Mouse (Mus musculus) CH12.LX (cell line): ENCODE data around the gene Cdk5. TPM values are rescaled to one million over a fixed set of nuclear protein-coding genes. Genes with fewer than 3 reads are reported as not detected.

ENCODE experiments used
- DNase-seq: peaks from one replicate; pipeline ENCODE4 v3.0.0-alpha.2; 2013; ENCODE audit errors: extremely low read depth
- H3K27ac ChIP-seq: 2 replicates; pipeline ENCODE4 v1.5.1; 2012; ENCODE audit warnings: low read depth, mild to moderate bottlenecking, control low read depth, moderate library complexity; ENCODE audit not compliant: insufficient read depth
- H3K27me3 ChIP-seq: replicated peaks from 2 replicates; pipeline ENCODE3; 2012; ENCODE audit warnings: inconsistent platforms
- H3K36me3 ChIP-seq, 2 experiments: replicated peaks in 1 of 2; 2 replicates each; pipeline versions ENCODE3 to v1.6.1; 2012; ENCODE audit warnings: inconsistent platforms in 1 of 2, low read length in 1 of 2, mild to moderate bottlenecking in 1 of 2, mixed read lengths in 1 of 2, moderate library complexity in 1 of 2; ENCODE audit not compliant: control insufficient read depth in 1 of 2, insufficient read depth in 1 of 2
- H3K4me1 ChIP-seq, 2 experiments: 2 replicates each; pipeline ENCODE4 v1.6.1; 2012; ENCODE audit warnings: inconsistent platforms in 1 of 2, moderate library complexity in 1 of 2; ENCODE audit not compliant: insufficient read depth in 2 of 2, control insufficient read depth in 1 of 2
- H3K4me2 ChIP-seq: 2 replicates; pipeline ENCODE4 v1.6.1; 2012; ENCODE audit warnings: low read depth, mild to moderate bottlenecking, control low read depth; ENCODE audit not compliant: poor library complexity, insufficient read depth, severe bottlenecking
- H3K4me3 ChIP-seq, 3 experiments: fragments of 150-350 bp in 1 of 3; sonication (generic) in 1 of 3; replicated peaks in 1 of 3; 2 replicates each; pipeline versions ENCODE3 to v1.5.1; 2011 to 2012; ENCODE audit warnings: low read depth in 2 of 3, low read length in 2 of 3, mild to moderate bottlenecking in 2 of 3, moderate library complexity in 2 of 3, control low read depth in 1 of 3, improper control_type of control experiment in 1 of 3, inconsistent platforms in 1 of 3, mixed read lengths in 1 of 3; ENCODE audit not compliant: poor library complexity in 1 of 3
- H3K79me2 ChIP-seq: replicated peaks from 2 replicates; pipeline ENCODE4 v1.6.1; 2012; ENCODE audit warnings: mild to moderate bottlenecking, moderate library complexity; ENCODE audit not compliant: control insufficient read depth, poor library complexity, insufficient read depth, severe bottlenecking; ENCODE audit errors: extremely low read depth
- H3K9ac ChIP-seq: 2 replicates; pipeline ENCODE4 v1.6.1; 2012; ENCODE audit warnings: low read depth, mild to moderate bottlenecking, control low read depth, moderate library complexity; ENCODE audit not compliant: insufficient read depth
- H3K9me3 ChIP-seq: replicated peaks from 2 replicates; pipeline ENCODE3; 2012; ENCODE audit warnings: low read length, inconsistent platforms, mixed read lengths
- CHD1 ChIP-seq: IDR thresholded peaks from 2 replicates; pipeline ENCODE4 v1.6.1; 2012; ENCODE audit warnings: low read depth, low read length, improper control_type of control experiment, inconsistent platforms
- CHD2 ChIP-seq: IDR thresholded peaks from 2 replicates; pipeline ENCODE4 v1.6.1; 2011; ENCODE audit warnings: low read length, improper control_type of control experiment
- CTCF ChIP-seq, 2 experiments: IDR thresholded peaks in 1 of 2; conservative IDR thresholded peaks in 1 of 2; 2 replicates each; pipeline ENCODE4 v1.5.1; 2011 to 2012; ENCODE audit warnings: low read depth in 2 of 2, low read length in 2 of 2, improper control_type of control experiment in 1 of 2, inconsistent platforms in 1 of 2, mild to moderate bottlenecking in 1 of 2, moderate library complexity in 1 of 2
- ELF1 ChIP-seq: IDR thresholded peaks from 2 replicates; pipeline ENCODE4 v1.6.1; 2014; ENCODE audit warnings: low read depth, mild to moderate bottlenecking, inconsistent platforms, low read length, improper control_type of control experiment
- EP300 ChIP-seq: IDR thresholded peaks from 2 replicates; pipeline ENCODE4 v1.6.1; 2011; ENCODE audit warnings: low read length, improper control_type of control experiment
- GABPA ChIP-seq: IDR thresholded peaks from 2 replicates; pipeline ENCODE4 v1.6.1; 2012; ENCODE audit warnings: low read depth, low read length, improper control_type of control experiment, inconsistent platforms; ENCODE audit not compliant: insufficient replicate concordance
- IRF4 ChIP-seq: IDR thresholded peaks from 2 replicates; pipeline ENCODE4 v1.6.1; 2014; ENCODE audit warnings: low read depth, mild to moderate bottlenecking, inconsistent platforms, low read length, improper control_type of control experiment
- JUND ChIP-seq: conservative IDR thresholded peaks from 2 replicates; pipeline ENCODE4 v1.6.1; 2011; ENCODE audit warnings: low read depth, low read length, improper control_type of control experiment
- KAT2A ChIP-seq: IDR thresholded peaks from 2 replicates; pipeline ENCODE4 v1.6.1; 2012; ENCODE audit warnings: low read length, improper control_type of control experiment, inconsistent platforms; ENCODE audit not compliant: insufficient replicate concordance
- MAFK ChIP-seq: IDR thresholded peaks from 2 replicates; pipeline ENCODE4 v1.6.1; 2011; ENCODE audit warnings: low read length, improper control_type of control experiment; ENCODE audit not compliant: insufficient replicate concordance
- MAZ ChIP-seq: IDR thresholded peaks from 2 replicates; pipeline ENCODE4 v1.6.1; 2012; ENCODE audit warnings: low read depth, mild to moderate bottlenecking, inconsistent platforms, low read length, improper control_type of control experiment, moderate library complexity
- MYC ChIP-seq: IDR thresholded peaks from 2 replicates; pipeline ENCODE4 v1.6.1; 2011; ENCODE audit warnings: low read depth, mild to moderate bottlenecking, improper control_type of control experiment, low read length
- NELFE ChIP-seq: IDR thresholded peaks from 2 replicates; pipeline ENCODE4 v1.6.1; 2011; ENCODE audit warnings: low read depth, low read length, improper control_type of control experiment
- NRF1 ChIP-seq: IDR thresholded peaks from 2 replicates; pipeline ENCODE4 v1.6.1; 2014; ENCODE audit warnings: low read depth, mild to moderate bottlenecking, inconsistent platforms, low read length, improper control_type of control experiment, moderate library complexity
- POLR2AphosphoS2 ChIP-seq: IDR thresholded peaks from 2 replicates; pipeline ENCODE4 v1.6.1; 2011; ENCODE audit warnings: low read depth, low read length, improper control_type of control experiment
- RAD21 ChIP-seq: IDR thresholded peaks from 2 replicates; pipeline ENCODE4 v1.6.1; 2011; ENCODE audit warnings: low read depth, mild to moderate bottlenecking, low read length, improper control_type of control experiment, moderate library complexity
- RCOR1 ChIP-seq: conservative IDR thresholded peaks from 2 replicates; pipeline ENCODE4 v1.6.1; 2012; ENCODE audit warnings: low read depth, mild to moderate bottlenecking, inconsistent platforms, low read length, improper control_type of control experiment
- SIN3A ChIP-seq: IDR thresholded peaks from 2 replicates; pipeline ENCODE4 v1.6.1; 2012; ENCODE audit warnings: low read length, improper control_type of control experiment, inconsistent platforms
- SMC3 ChIP-seq: IDR thresholded peaks from 2 replicates; pipeline ENCODE4 v1.6.1; 2011; ENCODE audit warnings: low read depth, low read length, improper control_type of control experiment
- UBTF ChIP-seq: IDR thresholded peaks from 2 replicates; pipeline ENCODE4 v1.6.1; 2012; ENCODE audit warnings: low read depth, mild to moderate bottlenecking, inconsistent platforms, low read length, improper control_type of control experiment, moderate library complexity
- USF1 ChIP-seq: IDR thresholded peaks from 2 replicates; pipeline ENCODE4 v1.6.1; 2014; ENCODE audit warnings: low read depth, mild to moderate bottlenecking, inconsistent platforms, low read length, improper control_type of control experiment
- USF2 ChIP-seq: conservative IDR thresholded peaks from 2 replicates; pipeline ENCODE4 v1.6.1; 2011; ENCODE audit warnings: low read depth, low read length, improper control_type of control experiment
- ZC3H11A ChIP-seq: IDR thresholded peaks from 2 replicates; pipeline ENCODE4 v1.6.1; 2012; ENCODE audit warnings: low read depth, mild to moderate bottlenecking, inconsistent platforms, low read length, improper control_type of control experiment
- dilution Hi-C: fragments of 300-500 bp; cut with MboI; formaldehyde crosslinking; loops from 2 replicates; pipeline ENCODE4 v1.14.3; 2020; ENCODE audit warnings: low sequenced_read_pairs; ENCODE audit not compliant: extremely low pct_unique_long_range_greater_than_20kb, extremely low pct_ligation_motif_present
- in situ Hi-C: fragments of 300-500 bp; cut with MboI; formaldehyde crosslinking; loops from 3 replicates; pipeline ENCODE4 v1.14.3; 2019; ENCODE audit warnings: low sequenced_read_pairs, low pct_ligation_motif_present, low pct_unique_long_range_greater_than_20kb, mixed read lengths
- polyA plus RNA-seq: library from polyadenylated mRNA; unstranded; fragments of >175 nt; gene quantifications from 2 replicates; pipeline ENCODE4 v1.2.1, GENCODE M21; 2012; ENCODE audit warnings: low read depth; ENCODE audit not compliant: insufficient read length
- total RNA-seq, 2 experiments: library from RNA; depleted of rRNA; stranded (reverse); fragments of 300-350 nt in 1 of 2; fragments of >200 nt in 1 of 2; gene quantifications; 2 replicates each; pipeline ENCODE4 v1.2.3; 2012 to 2014

Cdk5 gene
- total and polyA plus RNA-seq, 3 experiments: 7.4 to 26.6 (median 12.1) TPM

DNA sequence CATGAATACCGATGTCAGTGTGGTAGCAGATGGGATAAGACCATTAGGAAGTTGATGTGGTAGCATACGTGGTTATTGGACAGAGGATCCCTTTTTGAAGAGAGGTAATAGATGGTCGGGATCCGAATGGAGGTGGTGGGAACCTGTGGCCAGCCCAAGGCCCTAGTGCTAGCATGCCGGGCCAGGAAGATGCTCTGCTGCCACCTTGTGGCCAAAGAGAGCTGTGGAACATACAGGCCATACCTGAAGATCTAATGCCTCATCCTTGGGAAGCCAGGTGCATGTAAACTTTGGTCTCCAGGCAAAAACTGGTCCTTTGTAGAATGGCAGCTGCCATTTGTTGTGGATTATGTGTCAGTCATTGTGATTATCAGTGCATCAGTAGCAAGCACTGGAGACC lies 47.3 kb upstream of the Cdk5 start:
- no peaks in the 10 kb centered on the region for H3K9me3 ChIP-seq
- peak; percentile 90 for TF ChIP-seq SMC3
- peak; percentile 29; the same call in 1 of the 2 replicates for TF ChIP-seq NELFE
- no peak for TF ChIP-seq EP300
- TF ChIP-seq CTCF (conservative IDR thresholded peaks at IDR 0.05 in 1 of 2, IDR thresholded peaks at IDR 0.05 in 1 of 2; ENCODE audit: low read depth in 2 of 2, low read length in 2 of 2): peak; percentile 91 to 96
- no peak for TF ChIP-seq POLR2AphosphoS2
- no peak for TF ChIP-seq USF2
- TF ChIP-seq ZC3H11A: peak; percentile 52; the same call in 1 of the 2 replicates
- TF ChIP-seq MAZ: no peak
- peak; percentile 90 for TF ChIP-seq RAD21
- TF ChIP-seq, all 38 proteins: peak for 5
- DNase-seq: peak; percentile 80
- dilution Hi-C loops (no loop called here), in situ Hi-C loops (no loop called here)
- peaks cover 8 to 79% of the 10 kb centered on the region in 2 experiments for H3K36me3 ChIP-seq
- no peak overlapping the region for H3K27ac ChIP-seq
- no peaks in the 10 kb centered on the region; the same call in 1 of the 2 replicates for H3K79me2 ChIP-seq
- no peak overlapping the region for H3K9ac ChIP-seq
- H3K27me3 ChIP-seq: no peaks in the 10 kb centered on the region
- no peaks in the 10 kb centered on the region; a peak in 1 of 4 replicates for H3K4me1 ChIP-seq
- no peak overlapping the region for H3K4me2 ChIP-seq
- no peak overlapping the region for H3K4me3 ChIP-seq

DNA sequence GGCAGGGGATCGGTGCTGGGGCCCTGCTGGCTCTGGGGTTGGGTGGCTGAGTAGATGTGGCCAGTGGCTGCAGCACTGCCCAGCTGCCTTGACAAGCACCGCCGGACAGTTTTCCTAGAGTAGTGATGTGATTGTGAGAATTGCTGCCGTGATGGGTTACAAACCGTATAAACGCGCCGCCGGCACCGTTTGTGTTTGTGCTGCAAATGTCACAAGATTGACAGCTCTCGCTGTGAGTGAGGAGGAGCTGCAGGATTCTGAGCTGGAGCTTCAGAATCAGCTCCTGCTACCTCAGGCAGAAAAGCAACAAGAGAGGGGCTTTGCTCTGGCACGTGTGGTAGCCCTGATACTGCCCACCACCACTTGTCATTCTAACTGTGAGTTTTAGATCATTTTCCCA lies 43.4 kb upstream of the Cdk5 start:
- H3K9me3 ChIP-seq: no peaks in the 10 kb centered on the region
- H3K4me2 ChIP-seq: no peak overlapping the region
- in situ Hi-C loops (no loop called here), dilution Hi-C loops (no loop called here)
- no peaks in the 10 kb centered on the region for H3K27me3 ChIP-seq
- peaks cover 0 to 73% of the 10 kb centered on the region in 2 experiments for H3K36me3 ChIP-seq
- H3K4me3 ChIP-seq: no peak overlapping the region
- H3K79me2 ChIP-seq: peaks cover 3% of the 10 kb centered on the region
- no peak overlapping the region for H3K9ac ChIP-seq
- TF ChIP-seq EP300 (no peak), NRF1 (no peak), CHD2 (no peak), SMC3 (no peak), USF1 (no peak), IRF4 (no peak), ZC3H11A (no peak), JUND (no peak), MAZ (no peak), RCOR1 (no peak), MYC (no peak), ELF1 (no peak), MAFK (no peak), UBTF (no peak), NELFE (no peak), GABPA (no peak), SIN3A (no peak), CTCF (conservative IDR thresholded peaks at IDR 0.05 in 1 of 2, IDR thresholded peaks at IDR 0.05 in 1 of 2; ENCODE audit: low read depth in 2 of 2, low read length in 2 of 2) (no peak), CHD1 (no peak), KAT2A (no peak)
- TF ChIP-seq, all 38 proteins: peak for 0
- no peaks in the 10 kb centered on the region; a peak in 1 of 4 replicates for H3K4me1 ChIP-seq
- no peak for DNase-seq
- H3K27ac ChIP-seq: no peak overlapping the region
